Mouse (Mus musculus) heart, postnatal 0 days (tissue): ENCODE data around the gene Tor1a.

Source experiments
- CTCF ChIP-seq: IDR thresholded peaks from 2 replicates; pipeline ENCODE4 v1.5.1; 2016; ENCODE audit warnings: antibody characterized with exemption, control low read depth, low read depth
- EP300 ChIP-seq: IDR thresholded peaks from 2 replicates; pipeline ENCODE4 v1.6.1; 2016; ENCODE audit warnings: antibody characterized with exemption, low read depth

DNA sequence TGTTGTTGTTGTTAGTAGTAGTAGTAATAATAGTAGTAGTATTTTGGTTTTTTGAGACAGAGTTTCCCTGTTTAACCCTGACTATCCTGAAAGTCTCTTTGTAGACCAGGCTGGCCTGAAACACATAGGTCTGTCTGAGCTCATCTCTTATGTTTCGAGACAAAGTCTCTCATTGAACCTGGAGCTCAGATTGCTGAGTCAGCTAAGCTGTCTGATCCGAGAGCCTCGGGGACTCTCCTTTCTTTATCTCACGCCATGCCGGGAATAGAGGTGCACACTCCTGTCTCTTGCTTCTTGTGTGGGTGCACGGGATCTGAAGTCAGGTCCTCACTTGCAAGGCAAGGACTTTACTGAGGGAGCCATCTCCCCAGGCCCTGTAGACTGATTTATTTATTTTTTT lies 34.7 kb downstream of the Tor1a start:
- no peak for TF ChIP-seq EP300
- no peak for TF ChIP-seq CTCF
